Mouse (Mus musculus) right cerebral cortex, postnatal 36 days (tissue): ENCODE measurements around the gene Zfp143.
A peak's percentile ranks its signal among the peaks of the same experiment; 100 is the strongest.
"Not testable (repeated sequence)": the region's sequence is repeated elsewhere in the genome, so short reads cannot be mapped to it uniquely, and the experiment has no call there.

Source experiments
- DNase-seq, 2 experiments: peaks; one replicate each; pipeline ENCODE4 v3.0.0; 2022; ENCODE audit warnings: low spot score in 2 of 2, mixed read lengths in 1 of 2

Gene Zfp143

DNA sequence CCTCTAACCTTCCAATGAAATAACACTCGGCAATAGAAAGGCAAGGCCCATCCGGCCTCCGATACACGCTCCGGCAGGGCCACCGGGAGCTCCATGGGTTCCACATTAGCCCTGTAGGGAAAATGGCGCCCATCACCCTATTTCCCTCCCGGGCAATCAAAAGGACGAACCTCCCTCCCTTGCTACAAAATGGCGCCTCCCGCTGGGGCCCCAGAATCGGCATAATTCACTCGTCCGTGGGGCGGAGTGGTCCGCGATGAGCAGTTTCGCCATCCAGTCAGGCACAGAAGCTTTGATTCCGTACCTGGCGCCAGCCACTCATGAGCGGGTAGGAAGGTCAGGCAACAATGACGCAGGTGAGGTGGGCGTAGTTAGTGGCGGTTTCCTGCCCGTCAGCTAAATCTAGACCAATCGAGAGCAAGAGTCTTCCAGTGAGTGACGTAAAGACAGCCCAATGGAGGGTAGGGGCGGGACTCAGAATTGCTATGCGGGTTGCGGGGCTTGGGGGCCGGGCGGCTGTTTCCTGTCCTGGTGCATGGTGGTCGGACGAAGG, at the start of gene Zfp143:
Gene Zfp143 (plus strand): TSS at position 19 of the 553 bp plus-strand sequence.
- peak; percentile 100 for DNase-seq

GRCm38 (mm10) chr7:110011417-110011816, 49.6 kb upstream of the Zfp143 start:
- no peak for DNase-seq

DNA sequence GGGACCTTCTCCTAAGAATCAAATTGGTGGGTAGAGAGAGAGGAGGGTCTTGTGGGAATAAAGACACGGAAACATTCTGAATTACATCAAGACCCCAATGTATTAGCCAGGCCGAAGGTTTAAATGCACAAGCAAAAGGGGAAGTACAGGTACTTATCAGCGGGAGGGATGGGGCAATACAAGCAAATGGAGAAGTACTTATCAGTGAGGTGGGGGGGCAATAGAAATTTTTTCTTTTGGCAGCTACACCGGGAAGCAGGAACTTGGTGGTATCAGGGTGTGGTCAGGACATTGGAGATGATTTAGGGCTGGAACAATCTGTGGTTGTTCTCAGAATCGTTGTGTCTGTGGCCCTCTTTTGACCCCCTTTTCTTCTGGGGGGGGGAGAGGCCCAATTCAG, 46.7 kb upstream of the Zfp143 start:
- no peak for DNase-seq

- peak; percentile 93 for DNase-seq
These were observed 42.8 kb upstream of the Zfp143 start, which contains the start of gene Ipo7 for GRCm38 (mm10) chr7:110018117-110018630. Gene Ipo7, plus strand, starts transcription at chr7:110018274.

- DNase-seq = peak; percentile 24 to 30
These were observed 42.2 kb upstream of the Zfp143 start for GRCm38 (mm10) chr7:110018631-110019482.

DNA sequence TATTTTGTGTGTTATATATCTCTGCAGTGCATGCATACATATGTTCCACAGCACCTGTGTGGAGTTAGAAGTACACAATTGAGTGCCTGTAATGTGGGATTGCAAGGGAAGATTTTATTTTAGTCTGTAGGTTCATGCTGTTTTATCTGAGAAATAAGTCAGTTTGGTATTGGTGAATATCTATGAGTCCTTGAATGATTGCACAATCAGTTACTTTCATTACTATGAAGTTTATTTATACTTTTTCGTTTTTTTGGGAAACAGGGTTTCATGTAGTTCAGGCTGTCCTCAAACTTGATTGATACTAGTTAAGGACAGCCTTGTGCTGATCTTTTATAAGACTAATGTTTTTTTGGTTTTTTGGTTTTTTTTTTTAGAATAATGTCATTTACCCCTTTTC, 37.5 kb upstream of the Zfp143 start:
- no peak for DNase-seq

GRCm38 (mm10) chr7:110026594-110026993, 34.4 kb upstream of the Zfp143 start:
- no peak for DNase-seq

DNA sequence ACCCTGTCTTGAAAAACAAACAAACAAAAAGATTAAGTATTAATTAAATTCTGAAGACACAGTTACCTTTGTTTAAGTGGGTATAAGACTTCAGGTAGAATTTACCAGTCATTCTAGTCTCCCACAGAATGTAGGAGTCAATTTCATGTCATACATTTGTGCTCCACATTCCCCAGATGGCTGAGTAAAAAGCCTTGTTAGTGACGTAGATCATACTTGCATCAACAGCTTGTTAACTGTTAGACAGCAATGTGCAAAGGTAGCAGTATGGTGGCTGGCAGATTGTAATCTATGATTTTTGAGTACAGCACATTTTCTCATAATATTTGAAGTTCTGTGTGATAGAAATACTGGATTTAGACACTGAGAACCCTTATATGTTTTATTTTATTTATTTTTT, 32.2 kb upstream of the Zfp143 start:
- DNase-seq = no peak

- DNase-seq = no peak
These were observed 30.7 kb upstream of the Zfp143 start for GRCm38 (mm10) chr7:110030342-110030741.

- not testable (repeated sequence) for DNase-seq
These were observed 3.3 kb upstream of the Zfp143 start for GRCm38 (mm10) chr7:110057723-110058122.

DNA sequence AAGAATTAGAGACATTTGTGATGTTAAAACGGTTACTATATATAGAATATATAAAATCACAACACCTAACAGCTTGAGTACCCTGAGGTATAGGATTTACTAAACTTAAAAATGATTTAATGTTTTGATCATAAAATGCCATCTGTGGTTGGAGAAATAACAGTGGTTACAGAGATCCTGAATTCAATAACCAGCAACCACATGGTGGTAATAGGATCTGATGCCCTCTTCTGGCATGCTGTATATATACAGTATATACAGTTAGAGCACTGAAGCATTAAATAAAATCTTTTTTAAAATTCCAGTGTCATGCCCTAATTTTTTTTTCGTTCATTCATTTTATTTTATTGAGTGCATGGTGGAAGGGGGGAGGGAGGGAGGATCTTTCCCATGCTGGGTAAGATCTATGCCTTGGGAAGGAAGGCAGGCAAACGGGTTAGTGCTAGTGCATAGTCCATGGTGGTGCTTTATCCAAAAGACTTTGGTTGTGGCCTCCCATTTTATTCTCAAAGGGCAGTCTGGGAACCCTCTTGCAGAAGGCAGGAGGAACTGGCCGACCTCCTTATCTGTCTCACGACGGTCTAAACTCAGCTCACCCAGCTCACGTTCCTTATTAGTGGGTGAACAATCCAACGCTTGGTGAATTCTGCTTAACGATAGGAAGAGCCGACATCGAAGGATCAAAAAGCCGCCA, 1.8 kb upstream of the Zfp143 start:
- no peak for DNase-seq

DNA sequence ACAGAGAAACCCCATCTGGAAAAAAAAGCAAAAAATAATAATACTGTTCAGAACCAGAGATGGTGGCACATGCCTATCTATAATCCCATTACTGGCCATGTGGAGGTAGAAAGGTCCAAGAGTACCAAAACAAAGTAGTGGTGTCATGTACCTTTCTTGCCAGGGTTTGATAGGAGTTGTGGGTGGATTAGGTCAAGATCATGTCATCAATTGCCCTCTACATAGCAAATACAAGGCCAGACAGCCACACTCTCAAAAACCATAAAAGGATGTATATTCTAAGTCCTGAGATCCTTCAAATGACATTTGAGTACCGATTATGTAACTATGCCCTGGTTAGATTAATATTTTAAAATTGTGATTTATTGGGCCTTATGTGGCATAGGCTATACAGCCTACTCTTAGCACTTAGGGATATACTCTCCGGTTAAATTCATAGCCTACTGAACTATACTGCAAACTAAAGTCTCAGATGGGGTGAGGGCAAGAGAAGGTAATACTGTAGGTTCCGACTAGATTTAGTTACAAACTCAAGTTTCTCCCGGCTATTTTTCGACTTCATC, 830 bp upstream of the Zfp143 start:
- no peak for DNase-seq

DNA sequence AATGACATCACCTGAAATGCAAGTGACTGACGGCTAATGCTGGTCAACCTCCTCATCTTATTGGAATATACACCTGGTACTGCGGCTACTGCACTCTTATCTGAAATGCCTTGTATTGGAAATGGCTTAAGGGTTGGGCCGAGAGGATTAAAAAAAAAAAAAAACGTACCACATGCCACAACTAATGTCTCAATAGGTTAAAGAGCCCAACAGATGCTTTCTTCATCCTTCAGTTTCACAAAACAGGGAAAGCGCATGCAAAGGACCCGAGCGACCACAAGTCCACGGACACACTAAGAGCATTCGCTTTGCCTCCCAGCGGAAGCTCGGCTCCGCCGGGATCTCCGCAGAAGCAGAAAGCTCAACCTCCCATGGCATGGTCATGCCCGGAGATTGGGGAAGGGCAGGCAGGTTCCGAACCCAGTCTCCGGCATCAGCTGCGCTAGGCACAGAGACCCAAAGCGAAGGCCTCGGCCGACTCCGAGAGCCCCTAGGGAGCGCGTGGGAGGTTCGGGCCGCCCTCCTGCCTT, 283 bp upstream of the Zfp143 start:
- DNase-seq = no peak

DNA sequence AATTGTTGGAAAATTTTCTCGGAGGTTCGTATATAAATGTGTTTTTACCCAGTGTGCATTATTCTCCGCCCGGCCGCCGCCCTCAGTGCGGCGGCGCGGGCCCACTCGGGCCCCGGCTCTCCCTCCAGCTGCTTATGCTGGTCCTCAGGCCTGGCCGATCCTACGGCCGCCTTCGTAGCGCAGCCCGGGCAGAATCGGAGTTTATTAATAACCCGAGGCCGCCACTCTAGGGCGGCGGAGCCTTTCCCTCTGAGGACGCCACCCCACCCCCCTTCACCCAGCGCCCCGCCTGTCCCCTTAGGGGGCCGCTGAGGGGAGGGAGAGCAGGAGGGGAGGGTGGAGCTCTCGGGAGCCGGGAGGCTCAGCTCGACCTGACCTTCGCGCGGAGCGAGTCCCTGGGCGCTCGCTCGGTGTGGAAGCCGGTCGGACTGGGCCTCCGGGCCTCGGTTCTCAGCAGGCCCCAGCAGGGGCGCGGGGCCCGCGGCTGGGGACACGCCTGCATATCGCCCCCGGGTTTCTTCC, 796 bp downstream of the Zfp143 start:
- peak; percentile 69 to 73 for DNase-seq

DNA sequence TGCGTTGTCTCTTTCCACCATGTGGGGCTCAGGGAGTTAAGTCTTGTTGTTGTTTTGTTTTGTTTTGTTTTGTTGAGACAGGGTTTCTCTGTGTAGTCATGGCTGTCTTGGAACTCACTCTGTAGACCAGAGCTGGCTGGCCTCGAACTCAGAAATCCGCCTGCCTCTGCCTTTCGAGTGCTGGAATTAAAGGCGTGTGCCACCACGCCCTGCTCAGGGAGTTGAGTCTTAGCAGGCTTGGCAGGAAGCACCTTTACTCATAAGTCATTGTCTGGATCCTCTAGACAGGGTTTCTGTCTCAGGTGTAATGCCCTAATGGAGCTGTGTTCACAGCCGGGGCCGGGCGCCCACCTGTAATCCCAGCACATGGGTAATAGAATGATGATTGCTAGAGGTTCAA, 2.7 kb downstream of the Zfp143 start:
- no peak for DNase-seq

- no peak for DNase-seq
These were observed 8.1 kb downstream of the Zfp143 start for GRCm38 (mm10) chr7:110069070-110069469.

- no peak for DNase-seq
These were observed 17.2 kb downstream of the Zfp143 start for GRCm38 (mm10) chr7:110078168-110078567.

DNA sequence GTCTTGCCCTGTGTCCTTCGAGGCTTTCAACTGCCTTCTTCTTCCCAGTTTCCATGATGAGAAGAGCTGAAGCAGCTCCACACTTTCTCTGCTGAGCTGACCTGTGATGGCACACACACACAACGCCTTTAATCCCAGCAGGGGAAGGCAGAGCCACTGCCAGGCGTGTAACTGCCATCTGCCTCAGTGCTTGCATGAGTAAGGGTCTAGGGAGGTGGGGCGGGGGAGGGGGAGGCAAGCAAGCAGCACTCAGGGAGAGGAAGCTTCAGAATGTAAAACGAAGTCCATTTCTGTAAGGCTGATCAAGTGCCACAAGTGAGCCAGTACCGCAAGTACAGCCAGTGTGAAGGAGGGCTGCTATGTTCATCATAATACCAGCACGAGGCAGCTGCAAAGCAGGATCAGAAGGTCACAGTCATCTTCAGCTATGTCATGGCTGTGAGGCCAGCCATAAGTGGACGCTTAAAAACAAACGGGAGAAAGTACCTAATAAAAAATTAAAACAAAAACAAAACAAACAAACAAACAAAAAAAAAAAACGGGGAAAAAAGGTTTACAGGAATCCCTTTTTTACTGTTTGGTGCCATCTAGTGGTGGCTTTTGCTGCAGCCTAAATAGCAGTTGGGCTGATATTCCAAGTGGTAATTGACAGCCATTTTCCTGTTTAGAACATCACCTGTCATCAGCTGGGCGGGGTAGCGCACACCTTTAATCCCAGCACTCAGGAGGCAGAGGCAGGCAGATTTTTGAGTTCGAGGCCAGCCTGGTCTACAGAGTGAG, 22.6 kb downstream of the Zfp143 start:
- no peak for DNase-seq

DNA sequence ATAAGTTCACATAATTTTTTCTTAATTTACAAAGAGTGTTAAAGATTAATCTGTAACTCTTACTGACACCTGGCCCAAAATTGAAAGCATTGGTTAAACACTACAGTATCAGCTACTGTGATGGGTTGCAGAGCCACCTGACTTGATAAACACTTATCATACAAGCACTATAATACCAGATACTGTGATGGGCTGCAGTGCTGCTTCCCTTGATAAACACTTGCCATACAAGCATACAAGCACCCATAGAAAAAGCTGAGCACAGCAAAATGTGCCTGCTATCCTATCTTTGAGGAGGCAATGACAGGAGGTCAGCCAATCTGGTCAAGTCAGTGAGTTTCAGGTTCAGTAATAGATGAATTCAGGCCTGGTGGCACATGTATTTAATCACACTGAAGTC, 24.2 kb downstream of the Zfp143 start:
- no peak for DNase-seq

DNA sequence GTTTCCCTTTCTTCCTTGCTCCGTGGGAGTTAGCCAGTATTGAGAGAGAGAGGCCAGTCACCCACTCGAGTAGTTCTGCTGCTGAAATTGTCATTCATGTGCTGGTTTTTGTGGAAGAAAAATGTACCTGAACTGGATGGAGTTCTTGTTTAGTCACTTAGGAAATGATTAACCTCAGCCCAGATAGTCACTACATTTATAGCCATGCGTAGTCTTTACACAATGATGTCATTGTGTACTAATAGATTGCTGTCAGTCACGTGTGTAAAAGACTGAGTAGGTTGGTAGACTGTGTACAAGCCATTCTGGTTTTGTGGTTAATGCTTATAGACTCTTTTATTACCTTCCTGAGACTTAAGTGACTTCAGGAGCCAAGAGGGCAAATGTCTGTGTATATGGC, 26.9 kb downstream of the Zfp143 start:
- DNase-seq = no peak

GRCm38 (mm10) chr7:110091670-110092069, 30.7 kb downstream of the Zfp143 start:
- DNase-seq = peak; percentile 52 to 55
